Mouse (Mus musculus): ENCODE measurements around the gene Tmem80. TPM values are rescaled to one million over a fixed set of nuclear protein-coding genes. Genes with fewer than 3 reads are reported as not detected.

Gene Tmem80
- total and polyA plus RNA-seq, 3 experiments: 7.4 to 9.9 (median 8.3) TPM

DNA sequence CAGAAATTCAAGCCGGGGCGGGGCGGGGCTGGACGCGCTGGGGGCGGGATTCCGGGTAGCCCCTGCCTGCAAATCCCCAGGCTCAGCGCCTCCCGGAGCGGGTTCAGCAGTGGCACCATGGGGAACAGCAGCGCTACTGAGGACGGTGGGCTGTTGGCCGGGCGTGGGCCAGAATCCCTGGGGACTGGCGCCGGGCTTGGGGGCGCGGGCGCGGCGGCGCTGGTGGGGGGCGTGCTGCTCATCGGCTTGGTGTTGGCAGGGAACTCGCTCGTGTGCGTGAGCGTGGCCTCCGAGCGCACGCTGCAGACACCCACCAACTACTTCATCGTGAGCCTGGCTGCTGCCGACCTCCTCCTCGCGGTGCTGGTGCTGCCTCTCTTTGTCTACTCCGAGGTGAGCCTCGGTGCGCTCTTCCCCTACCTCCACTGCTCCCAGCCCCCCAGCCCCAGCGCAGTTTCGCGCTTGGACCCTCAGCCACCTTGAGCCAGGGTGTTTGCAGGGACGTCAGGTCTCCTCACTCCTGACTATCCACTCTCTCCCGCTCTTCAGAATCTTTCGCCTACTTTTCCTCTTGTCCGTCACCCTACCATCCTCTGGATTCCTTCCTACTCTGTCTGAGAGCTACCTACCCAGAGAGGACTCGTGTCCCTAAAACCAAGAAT lies 35.5 kb upstream of the Tmem80 start, which contains the start of gene Drd4:
Drd4 (plus strand) TSS at position 86 of the 662 bp plus-strand sequence.
- dilution Hi-C loops (cut with MboI; ENCODE audit: extremely low pct_ligation_motif_present, extremely low pct_unique_long_range_greater_than_20kb, low sequenced_read_pairs): no loop called here
- Histone ChIP-seq H3K4me1 (ENCODE audit: control insufficient read depth in 1 of 2, insufficient read depth in 2 of 2) (peaks cover 3 to 5% of the 10 kb centered on the region in 2 experiments; a peak in 2 of 4 replicates), H3K27ac (ENCODE audit: insufficient read depth, low read depth) (no peak within 1 kb of the TSS), H3K79me2 (replicated peaks; ENCODE audit: control insufficient read depth, extremely low read depth, insufficient read depth, poor library complexity, severe bottlenecking) (no peaks in the 10 kb centered on the region), H3K4me3 (replicated peaks in 1 of 3; ENCODE audit: low read depth in 2 of 3, low read length in 2 of 3, poor library complexity in 1 of 3) (no peak within 1 kb of the TSS), H3K4me2 (ENCODE audit: insufficient read depth, low read depth, poor library complexity, severe bottlenecking) (no peak within 1 kb of the TSS), H3K9ac (ENCODE audit: insufficient read depth, low read depth) (no peak within 1 kb of the TSS), H3K36me3 (replicated peaks in 1 of 2; ENCODE audit: control insufficient read depth in 1 of 2, insufficient read depth in 1 of 2, low read length in 1 of 2) (peaks cover 3% of the 10 kb centered on the region in 2 experiments), H3K9me3 (replicated peaks; ENCODE audit: low read length) (no peaks in the 10 kb centered on the region), H3K27me3 (replicated peaks) (no peaks in the 10 kb centered on the region)
- in situ Hi-C loops (cut with MboI; ENCODE audit: low pct_ligation_motif_present, low pct_unique_long_range_greater_than_20kb, low sequenced_read_pairs): no loop called here
- DNase-seq (ENCODE audit: extremely low read depth): no peak
- TF ChIP-seq RAD21 (IDR thresholded peaks at IDR 0.05; ENCODE audit: low read depth, low read length) (no peak), BHLHE40 (IDR thresholded peaks at IDR 0.05; ENCODE audit: low read depth, low read length) (no peak), HCFC1 (IDR thresholded peaks at IDR 0.05; ENCODE audit: low read depth, low read length) (no peak), NELFE (IDR thresholded peaks at IDR 0.05; ENCODE audit: low read depth, low read length) (no peak), UBTF (IDR thresholded peaks at IDR 0.05; ENCODE audit: low read depth, low read length) (no peak), TBP (conservative IDR thresholded peaks at IDR 0.05; ENCODE audit: low read depth, low read length) (no peak), CHD2 (IDR thresholded peaks at IDR 0.05; ENCODE audit: low read length) (no peak), USF1 (IDR thresholded peaks at IDR 0.05; ENCODE audit: low read depth, low read length) (no peak), USF2 (conservative IDR thresholded peaks at IDR 0.05; ENCODE audit: low read depth, low read length) (no peak), CTCF (conservative IDR thresholded peaks at IDR 0.05 in 1 of 2, IDR thresholded peaks at IDR 0.05 in 1 of 2; ENCODE audit: low read depth in 2 of 2, low read length in 2 of 2) (no peak), MXI1 (IDR thresholded peaks at IDR 0.05; ENCODE audit: low read depth, low read length) (no peak), JUN (IDR thresholded peaks at IDR 0.05; ENCODE audit: insufficient read depth, low read depth, low read length) (no peak), POLR2AphosphoS2 (IDR thresholded peaks at IDR 0.05; ENCODE audit: low read depth, low read length) (no peak), IRF4 (IDR thresholded peaks at IDR 0.05; ENCODE audit: low read depth, low read length) (no peak), SIN3A (IDR thresholded peaks at IDR 0.05; ENCODE audit: low read length) (no peak), MAZ (IDR thresholded peaks at IDR 0.05; ENCODE audit: low read depth, low read length) (no peak), NRF1 (IDR thresholded peaks at IDR 0.05; ENCODE audit: low read depth, low read length) (no peak), ZNF384 (IDR thresholded peaks at IDR 0.05; ENCODE audit: low read depth, low read length) (no peak), MAFK (IDR thresholded peaks at IDR 0.05; ENCODE audit: insufficient replicate concordance, low read length) (no peak), TCF12 (IDR thresholded peaks at IDR 0.05; ENCODE audit: low read depth, low read length) (no peak)

Data from CH12.LX (cell line).